Mouse (Mus musculus): Measurements from ENCODE around the gene Fam81a.
A peak's percentile ranks its signal among the peaks of the same experiment; 100 is the strongest.

The Fam81a gene

DNA sequence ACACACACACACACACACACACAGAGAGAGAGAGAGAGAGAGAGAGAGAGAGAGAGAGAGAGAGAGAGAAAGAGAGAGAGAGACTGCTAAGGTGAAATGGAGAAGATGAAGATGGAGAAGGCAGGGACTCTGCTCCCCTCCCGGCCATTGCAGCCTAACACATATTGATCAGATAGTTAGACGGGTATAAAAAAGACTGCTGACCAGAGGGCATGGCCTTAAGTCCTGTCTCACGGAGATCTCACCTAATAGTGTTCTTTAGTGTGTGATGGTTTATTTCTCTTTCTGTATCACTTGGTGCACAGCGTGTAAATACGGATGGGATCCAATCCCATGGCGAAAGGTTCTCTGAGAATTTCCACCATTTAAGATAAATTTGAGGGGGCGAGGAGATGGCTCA, at the start of gene Fam81a:
TSS of gene Fam81a (minus strand) at position 101 of the 400 bp plus-strand sequence.
- no peak for DNase-seq (ENCODE audit: low read depth)

DNA sequence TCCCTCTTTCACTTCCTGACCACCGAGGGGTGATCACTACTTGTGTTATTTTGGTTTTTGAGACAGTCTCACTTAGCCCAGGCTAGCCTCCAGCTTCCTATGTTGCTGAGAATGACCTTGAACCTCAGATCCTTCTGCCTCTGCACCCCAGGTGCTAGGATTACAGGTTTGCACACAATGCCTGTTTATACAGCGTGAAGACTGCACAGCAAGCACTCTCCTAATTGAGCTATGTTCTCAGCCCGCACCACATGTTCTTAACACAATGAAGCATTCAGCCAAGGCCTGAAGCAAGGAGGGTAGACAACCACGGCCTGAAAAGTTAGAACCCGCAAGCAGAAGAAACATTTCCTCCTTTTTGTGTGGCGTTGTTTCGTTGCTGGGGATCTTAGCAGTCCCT, 40.3 kb upstream of the Fam81a start:
- no peak for DNase-seq (ENCODE audit: low read depth)

DNA sequence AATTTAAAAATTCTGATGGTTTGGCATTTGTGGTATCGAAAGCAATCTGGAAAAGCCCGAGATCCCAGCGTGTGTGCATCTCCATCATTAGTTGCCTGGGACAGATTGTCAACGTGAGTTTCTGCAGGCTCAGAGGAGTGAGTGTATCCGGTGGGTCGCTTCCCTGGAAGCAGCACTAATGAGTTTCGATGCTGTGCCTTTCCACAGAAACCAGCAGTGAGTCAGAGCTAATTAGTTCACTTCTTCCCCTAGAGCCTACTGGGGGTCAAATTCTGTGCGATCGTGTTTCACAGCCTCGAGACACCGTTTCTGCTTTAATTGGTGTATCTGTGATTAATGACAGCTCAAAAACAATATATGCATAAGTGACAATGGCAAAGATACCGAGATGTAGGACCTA, 39.4 kb upstream of the Fam81a start:
- no peak for DNase-seq (ENCODE audit: low read depth)

DNA sequence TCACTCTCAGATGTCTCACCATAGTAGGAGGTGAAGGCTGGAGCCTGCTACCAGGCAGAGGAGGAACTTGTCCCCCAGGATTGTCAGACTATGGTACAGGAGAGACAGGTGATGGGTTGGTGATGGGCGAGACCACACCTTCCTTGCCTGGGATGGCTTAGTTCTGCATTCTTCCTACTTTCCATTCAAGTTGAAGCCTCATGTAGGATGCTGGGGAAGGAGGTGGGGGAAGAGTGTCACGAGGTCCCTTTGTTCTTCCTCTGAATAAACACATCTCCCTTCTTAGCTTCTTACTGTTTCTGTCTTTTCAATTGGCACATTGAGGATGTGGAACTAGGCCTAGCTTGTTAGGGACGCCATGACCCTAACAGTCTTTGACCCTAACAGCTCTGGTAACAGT, 33.9 kb upstream of the Fam81a start:
- DNase-seq (ENCODE audit: low read depth): no peak

DNA sequence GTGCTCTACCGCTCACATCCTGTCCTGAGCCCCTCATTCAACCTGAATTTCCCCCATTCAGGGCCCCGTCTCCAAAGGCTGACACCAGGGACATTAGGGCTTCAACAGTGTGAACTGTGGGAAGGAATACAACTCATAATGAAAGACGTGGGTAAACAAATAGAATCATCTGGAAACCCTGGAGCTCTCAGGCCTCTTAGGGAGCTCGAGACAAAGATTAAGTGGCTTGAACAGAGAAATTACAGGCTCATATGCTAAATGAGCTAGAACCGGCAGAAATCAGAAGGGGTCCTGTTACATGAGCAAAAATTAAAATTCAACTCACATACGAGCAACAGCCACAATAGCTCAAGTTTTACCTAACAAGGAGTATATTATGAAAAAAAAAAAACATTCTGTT, 32.5 kb upstream of the Fam81a start:
- no peak for DNase-seq (ENCODE audit: low read depth)

DNA sequence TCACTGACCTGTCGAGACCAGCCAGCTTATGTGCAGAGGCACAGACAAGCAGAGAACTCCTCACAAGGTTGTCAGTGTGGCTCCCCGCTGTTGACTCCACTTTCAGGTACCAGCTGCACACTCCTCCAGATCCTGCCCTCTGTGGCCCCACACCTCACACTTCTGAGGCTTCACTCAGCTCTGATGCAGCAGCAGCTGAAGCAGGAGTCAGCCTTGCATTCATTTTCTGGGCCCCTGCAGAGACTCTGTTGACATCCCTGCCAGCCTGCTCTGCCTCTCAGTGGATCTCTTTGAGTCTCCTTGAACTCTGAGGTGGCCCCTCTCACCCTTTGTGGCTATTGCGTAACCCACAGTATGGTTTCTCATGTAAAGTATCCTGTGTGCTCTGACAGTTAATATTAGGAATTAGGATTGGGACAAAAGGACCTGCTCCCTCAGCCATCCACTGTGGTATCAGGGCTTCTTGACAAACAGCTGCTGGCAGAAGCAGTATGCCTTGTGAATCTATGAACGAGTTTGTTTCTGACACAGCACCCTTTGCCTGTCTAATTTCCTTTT, 32.0 kb upstream of the Fam81a start:
- no peak for DNase-seq (ENCODE audit: low read depth)

DNA sequence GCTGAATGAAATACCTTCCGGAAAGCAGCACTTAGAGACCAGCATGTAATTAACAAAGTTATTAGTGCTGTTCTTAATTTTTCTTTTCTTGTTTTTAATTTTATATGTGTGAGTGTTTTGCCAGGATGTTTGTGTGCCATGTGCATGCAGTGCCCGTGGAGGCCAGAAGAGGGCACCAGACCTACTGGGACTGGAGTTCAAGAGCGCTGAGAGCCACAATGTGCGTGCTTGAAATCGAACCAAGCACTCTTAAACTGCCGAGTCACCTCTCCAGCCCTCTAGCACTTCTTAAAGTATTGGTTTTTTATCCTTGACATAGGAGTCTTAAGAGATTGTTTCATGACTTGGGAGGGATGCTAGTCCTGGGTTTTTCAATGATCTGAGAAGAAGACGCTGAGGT, 26.6 kb upstream of the Fam81a start:
- peak; percentile 47 for DNase-seq (ENCODE audit: low read depth)

DNA sequence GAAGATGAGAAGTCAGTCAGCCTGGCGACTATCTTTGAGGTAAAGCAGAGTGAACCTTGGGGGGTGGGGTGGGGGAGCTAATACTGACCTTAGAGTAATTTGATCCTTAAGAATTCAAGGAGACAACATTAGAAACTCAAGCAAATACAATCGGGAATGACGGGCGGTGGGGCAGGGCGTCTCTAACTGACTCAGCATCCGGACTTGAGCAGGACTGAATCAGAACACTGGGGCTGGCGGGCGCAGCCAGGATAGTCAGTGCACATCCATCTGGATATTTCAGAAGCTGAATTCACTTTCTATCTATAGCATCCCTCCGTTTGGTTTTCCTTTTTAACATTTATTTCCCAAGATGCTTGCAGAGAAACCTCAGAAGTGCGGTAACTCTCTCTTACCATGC, 17.7 kb upstream of the Fam81a start:
- DNase-seq (ENCODE audit: low read depth): no peak

DNA sequence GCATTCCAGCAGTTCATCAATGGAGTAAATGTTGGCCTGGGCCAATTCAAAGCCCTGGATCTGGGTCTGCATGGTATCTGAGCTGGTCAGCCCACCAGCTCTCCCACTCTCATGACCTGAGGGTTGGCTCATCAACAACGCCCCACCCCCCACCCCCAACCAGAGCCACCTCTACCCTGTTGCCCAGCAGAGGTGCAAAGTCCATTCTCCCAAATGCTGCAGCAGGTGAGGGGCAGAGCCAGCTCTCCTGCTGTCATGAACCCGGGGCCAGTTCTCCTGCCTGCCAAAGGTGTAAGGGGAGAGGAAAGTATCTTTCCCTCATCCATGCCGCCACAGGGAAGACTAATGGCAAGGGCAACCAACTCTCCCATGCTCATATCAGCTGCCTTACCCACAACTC, 5.3 kb upstream of the Fam81a start:
- DNase-seq (ENCODE audit: low read depth): no peak

DNA sequence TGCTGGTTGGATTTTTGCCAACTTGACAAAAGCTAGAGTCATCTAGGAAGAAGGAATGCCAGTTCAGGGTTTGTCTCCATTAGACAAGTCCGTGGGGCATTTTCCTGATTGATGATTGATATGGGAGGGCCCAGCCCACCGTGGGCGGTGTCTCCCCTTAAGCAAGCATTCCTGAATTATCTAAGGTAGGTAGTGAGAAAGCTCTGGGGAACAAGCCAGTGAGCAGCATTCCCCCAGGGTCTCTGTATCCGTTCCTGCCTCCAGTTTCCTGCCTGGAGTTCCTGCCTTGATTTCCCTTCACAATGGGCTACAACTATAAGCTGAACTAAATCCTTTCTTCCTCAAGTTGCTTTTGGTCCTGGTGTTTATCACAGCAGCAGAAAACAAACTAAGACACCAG, 3.1 kb upstream of the Fam81a start:
- no peak for DNase-seq (ENCODE audit: low read depth)

DNA sequence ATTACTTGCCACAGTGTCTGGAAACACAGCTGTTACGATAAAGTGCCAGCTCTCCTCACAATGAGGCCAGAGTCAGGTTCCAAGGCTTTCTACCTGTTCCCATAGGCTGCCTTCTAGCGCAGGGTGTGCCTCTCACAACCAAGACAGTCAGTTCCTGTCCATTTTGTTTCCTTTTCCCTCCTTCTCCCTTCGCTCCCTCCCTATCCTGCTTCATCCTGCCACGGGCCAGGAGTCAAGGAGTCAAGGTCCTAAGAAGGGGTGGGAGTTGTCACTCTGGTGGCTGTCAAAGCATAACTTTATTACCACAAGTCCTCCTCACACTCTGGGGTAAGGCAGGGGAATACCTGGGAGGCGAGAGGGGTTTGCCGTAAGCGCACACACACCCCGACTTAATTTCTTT, 966 bp upstream of the Fam81a start:
- no peak for DNase-seq (ENCODE audit: low read depth)

DNA sequence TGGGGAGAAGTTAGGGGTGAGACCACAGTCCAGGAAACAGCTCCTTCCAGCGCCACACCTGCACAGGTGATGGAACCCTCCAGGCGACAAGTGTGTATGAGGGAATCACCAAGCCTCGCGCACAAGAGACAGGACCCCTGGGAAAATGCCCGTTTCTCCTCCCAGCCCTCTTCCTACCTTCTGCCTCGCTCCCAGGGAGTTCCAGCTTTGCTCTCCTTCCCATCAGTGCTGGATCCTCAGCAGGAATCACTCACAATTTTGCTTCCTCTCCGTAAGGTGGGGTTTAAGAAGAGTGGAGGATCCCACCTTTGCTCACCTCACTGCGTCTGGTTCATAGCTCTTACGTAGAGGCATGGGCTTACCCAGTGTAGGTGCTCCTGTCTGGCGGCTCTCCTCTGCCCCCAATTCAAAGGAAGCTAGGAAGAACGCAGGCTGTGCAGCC, 454 bp downstream of the Fam81a start:
- DNase-seq (ENCODE audit: low read depth): no peak

DNA sequence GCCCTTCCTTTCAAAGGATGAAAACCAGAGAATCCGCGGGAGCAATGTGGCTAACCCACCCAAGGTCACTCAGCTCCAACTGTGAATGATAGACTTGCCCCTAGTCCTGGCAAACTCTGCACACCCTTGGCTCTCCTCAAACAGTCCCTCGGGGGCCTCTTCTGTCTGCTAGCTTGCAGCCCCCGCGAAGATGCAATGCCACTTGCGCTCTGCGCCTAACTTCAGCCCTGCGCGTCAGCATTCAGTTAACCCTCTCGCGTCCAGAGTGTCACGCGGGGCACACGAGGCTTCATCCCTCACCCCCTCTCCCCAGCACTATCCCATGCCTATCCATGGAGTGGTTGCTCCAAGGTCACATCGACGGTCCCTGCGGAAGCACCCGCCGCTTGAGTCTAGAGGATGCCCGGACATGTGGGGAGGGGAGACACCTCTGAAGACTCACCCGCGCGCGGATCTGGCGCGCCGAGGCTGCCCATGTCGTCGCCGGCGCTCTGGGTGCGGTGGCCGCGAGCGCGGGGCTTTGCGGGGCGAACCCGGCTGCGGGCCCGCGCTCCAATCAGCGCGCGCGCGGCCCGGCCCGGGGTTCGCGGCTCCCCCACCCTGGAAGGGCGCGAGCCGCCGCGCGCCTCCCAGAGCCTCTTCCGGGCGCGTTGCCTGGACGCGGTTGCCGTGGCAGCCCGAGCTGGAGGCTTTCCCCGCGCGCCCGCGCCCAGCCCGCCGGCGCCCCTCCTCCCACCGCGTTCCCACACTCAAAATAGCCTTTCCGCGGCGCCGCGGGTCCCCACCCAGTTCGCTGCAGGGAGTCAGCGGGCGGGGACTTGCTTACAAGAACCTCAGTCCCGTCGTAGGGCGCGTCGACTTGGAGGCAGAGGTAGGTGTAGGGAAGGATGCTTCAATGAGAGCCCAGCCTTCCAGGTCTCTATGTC, 1.2 kb downstream of the Fam81a start:
- peak; percentile 71 for DNase-seq (ENCODE audit: low read depth)

DNA sequence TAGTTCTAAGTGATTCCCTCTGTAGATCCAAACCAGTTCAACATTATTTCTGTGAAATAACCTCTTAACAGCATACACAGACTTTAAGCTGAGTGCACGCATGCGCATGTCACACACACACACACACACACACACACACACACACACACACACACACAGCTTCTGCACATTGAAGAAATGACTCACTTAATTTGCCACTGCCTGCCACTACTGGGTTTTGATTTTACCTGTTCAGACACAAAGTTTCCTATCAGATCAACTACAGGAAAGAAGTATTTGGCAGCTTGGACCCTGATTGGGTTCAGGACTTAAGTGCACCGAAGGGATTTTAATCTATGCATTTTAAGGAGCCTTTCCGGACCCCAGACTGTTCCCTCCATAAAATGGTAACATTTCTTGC, 2.0 kb downstream of the Fam81a start:
- DNase-seq (ENCODE audit: low read depth): peak; percentile 59

DNA sequence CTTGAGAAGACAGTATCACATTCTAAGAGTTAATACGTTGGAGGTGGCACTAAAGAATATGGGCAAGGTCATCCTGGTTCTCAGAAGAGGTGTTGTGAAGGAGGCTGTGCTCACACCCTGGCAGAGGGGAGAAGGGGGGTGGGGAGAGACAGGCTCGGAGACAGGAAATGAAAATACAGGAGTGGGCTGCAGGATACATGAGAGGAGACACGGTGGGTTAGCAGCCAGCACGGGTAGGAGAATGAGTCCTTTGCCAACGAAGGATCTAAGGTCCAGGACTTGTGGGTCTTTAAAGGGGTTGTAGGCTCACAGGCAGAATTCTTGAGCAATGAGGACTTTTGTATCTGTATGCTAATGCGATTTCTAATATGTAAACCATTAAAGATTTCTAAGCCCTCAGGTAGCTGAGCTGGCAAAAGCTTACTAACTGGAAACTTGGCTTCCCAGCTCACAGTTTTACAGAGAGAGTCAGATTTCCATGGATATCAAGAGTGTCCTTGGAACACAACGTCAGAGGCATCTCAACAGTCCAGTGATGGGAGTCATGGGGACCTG, 3.0 kb downstream of the Fam81a start:
- no peak for DNase-seq (ENCODE audit: low read depth)

DNA sequence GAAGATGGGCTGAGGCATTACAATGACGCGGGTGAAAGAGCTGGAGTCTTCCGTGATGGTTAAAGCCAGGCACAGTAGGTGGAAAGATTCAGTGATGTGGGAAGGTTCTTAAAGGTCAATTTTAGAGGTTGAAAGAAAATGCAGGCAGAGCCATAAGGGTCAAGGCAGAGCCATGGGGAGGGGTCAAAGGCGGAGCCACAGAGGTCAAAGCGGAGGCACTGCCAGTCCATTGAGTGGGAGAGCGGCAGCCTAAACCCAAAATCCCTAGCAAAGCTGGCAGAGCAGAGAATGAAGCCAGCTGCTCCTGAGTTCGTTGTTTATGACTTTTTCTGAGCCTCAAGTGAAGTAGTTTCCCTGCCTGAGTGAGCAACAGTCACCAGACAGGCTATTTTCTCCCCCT, 3.8 kb downstream of the Fam81a start:
- no peak for DNase-seq (ENCODE audit: low read depth)

DNA sequence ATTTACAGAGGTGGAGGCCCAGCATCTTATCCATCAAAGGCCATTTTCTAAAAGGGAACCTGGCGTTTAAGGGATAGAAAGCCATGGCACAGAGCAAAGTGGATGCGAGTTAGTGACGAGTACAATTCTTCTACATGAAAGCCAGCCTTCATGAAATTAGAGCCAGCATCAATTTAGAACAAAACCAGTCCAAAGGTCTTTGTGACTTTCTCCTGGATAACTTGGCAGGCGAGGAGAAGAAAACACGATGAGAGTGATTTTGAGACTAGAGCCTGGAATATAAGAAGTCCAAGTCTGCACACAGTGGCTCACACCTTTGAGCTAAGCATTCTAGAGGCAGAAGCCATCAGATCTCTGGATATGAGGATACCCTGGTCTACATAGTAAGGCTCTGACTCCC, 4.4 kb downstream of the Fam81a start:
- no peak for DNase-seq (ENCODE audit: low read depth)

DNA sequence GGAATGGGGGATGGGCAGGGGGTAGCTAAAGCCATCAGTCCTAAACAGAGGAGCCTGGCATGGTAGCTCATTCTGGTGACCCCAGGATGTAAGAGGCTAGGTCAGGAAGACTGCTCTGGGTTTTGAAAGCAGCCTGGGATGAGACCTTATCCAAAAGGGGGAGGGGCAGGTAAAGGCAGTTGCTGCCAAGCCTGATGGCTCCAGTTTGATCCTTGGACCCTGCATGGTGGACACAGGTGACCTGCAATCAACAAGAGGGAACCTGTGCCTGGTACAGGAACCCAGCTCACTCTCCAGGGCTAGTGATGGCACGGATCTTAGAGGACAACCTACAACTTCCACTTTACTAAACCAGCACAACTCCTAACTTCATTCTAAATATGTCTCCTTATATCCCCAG, 7.2 kb downstream of the Fam81a start:
- no peak for DNase-seq (ENCODE audit: low read depth)

DNA sequence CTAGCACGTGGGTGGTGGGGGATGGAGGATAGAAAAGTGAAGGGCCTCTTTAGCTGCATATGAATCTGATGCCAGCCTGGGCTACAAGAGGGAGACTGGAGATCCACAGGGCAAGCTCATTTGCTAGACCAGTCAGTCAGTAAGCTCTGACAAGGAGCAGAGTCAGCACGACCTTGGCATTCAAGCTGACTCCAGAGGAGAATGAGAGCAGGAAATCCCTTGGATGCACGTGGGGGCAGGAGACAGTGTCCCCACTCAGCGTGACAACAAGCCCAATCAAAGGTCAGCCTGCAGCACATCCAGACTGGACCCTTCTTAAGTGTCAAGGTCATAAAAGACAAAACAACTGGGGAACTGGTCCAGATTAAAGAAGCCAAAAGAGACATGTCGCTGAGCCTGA, 7.6 kb downstream of the Fam81a start:
- DNase-seq (ENCODE audit: low read depth): no peak

DNA sequence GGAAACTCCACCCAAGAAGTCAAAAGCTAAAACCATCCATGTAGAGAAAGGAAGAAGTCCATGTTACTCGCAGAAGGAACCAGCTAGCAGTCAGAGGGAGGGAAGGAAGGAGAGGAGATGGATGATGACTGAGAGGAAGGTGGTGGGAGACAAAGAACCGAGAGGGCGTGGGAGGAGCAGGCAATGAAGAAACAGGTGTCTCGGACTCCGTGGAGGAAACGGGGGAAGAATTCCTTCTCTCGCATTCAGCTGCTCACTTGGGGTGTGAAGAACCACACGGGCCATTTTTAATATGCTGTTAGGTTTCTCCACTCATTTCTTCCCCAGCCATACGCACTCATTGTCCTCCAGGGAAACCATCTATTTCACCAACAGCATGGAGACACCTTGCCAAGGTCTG, 8.1 kb downstream of the Fam81a start:
- no peak for DNase-seq (ENCODE audit: low read depth)

DNA sequence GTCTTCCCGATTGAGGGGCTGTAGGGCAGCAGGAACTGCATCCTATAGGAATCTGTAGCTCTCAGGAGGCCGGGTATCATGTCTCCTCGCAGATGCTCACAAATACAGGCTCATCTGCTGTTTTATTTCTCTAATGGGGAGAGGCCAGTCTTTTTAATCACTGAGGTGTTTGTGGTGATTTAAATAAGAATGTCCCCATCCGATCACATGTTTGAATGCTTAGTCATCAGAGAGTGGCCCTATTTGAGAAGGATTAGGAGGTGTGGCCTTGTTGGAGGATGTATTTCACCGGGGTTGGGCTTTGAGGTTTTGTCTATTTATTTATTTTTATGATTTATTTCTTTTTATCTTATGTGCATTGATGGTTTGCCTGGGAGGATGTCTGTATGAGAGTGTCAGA, 11.6 kb downstream of the Fam81a start:
- DNase-seq (ENCODE audit: low read depth): no peak

DNA sequence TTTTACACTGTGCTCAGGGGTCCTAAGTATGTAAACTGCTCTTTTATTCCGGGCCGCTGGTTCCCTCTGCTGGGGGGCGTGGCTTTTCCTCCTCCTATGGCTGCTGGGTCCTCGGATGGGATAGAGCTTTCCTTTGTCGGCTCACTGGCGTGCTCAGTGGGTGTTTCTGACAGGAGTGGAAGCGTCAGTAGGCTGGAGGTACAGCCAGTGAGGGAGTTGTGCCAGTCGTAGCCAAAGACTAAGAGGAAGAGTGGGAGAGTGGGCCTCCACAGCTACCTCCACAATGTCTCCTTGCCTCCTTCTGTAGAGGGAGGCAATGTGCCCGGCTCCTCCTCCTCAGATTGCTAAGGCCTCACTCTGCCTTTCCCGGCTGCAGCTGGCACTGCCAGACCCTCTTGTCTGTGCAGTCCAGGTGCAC, 30.5 kb downstream of the Fam81a start:
- DNase-seq (ENCODE audit: low read depth): no peak

DNA sequence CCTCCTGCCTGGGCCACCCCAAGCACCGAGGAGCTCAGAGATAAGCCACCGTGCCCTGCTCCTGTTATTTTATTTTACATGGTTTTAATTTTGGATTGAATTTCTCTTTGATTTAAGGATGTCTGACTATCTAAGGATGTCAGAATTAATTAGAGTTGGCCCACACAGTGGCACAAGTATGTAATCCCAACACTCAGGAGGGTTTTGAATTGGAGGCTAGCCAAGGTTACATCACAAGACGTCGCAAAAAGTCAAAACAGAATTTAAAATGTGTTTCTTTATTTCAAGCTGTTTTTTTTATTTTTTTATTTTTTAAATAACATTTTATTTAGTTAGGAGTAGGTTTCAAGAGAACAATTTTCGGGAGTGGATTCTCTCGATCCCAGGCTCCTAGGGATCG, 31.5 kb downstream of the Fam81a start:
- no peak for DNase-seq (ENCODE audit: low read depth)

DNA sequence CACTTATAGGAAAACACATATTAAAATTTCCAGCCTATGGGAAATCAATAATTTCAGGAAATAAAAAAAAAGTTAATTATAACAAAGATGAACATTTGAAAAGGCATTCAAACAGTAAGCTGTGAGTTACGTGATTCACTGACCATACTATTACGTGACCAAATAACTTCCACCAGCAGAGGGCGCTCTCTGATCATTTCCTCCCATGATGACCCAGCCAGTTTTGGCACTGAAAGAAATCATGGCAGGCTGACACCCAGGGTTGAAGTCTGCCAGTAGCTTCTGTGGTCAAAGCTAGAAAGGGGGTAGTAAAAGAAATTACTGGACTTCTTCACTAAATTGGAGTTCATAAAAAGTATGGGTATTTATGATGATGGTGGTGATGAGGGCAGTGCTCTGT, 33.1 kb downstream of the Fam81a start:
- DNase-seq (ENCODE audit: low read depth): peak; percentile 84
